Mouse (Mus musculus): Measurements from ENCODE around the gene Cubn.

The Cubn gene

DNA sequence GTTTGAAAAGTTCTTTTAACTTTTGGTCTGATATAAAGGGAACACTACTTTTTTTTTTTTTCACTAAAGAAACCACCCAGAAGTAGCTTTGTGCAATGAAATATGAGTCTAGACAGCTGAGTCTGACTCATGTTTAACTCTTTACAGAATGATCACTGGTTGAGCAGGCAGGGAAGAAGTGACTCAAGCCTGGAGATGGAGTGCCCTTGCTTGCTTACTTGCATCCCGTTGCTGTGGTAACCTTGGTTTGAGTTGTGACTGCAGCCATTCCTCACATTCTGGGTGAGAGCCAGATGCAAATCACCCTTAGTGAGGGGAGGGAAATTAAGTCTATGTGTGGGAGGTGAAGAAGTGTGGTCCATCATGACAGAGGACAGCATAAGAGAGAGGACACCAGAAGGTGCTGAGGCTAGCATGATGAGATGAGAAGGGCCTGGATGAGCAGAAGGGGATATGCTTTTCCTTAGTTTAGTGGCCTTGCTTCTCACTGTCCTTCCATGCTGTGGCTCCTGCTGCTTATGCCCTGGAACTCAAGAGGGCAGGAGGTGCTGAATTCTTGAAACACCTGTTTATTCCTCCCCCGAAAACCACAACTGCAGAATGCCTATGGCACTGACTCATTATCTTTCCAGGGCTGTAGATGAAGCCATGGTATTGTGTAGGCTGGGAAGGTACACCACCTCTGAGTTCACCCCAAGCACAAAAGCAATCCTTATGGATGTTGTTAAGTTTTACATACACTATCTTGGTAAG, 81.7 kb downstream of the Cubn start:
- in situ Hi-C loops (cut with MboI, MseI) = loop anchor here (10.0 to 25.0 kb wide), 2 partner anchors 165 to 998 kb away; partner anchors contain the start of genes Mindy3 and Vim

DNA sequence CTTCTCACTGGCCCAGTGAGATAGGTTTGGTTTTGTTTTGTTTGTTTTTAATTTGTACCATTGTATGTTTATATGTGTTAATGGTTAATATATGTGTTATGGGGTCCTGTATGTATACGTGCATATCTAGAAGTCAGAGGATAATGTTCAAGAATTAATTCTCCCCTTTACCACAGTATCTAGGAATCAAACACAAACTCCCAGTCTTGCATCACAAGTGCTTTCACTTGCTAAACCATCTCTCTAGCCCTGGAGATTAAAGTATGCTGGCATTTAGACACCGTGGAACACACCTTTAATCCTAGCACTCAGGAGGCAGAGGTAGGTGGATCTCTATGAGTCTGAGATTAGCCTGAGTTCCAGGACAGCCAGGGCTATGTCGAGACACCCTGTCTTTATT, 83.3 kb downstream of the Cubn start:
- in situ Hi-C loops (cut with MboI, MseI) = loop anchor here (25.0 kb wide), 1 partner anchor 996 kb away; the partner anchor contains the start of gene Mindy3

DNA sequence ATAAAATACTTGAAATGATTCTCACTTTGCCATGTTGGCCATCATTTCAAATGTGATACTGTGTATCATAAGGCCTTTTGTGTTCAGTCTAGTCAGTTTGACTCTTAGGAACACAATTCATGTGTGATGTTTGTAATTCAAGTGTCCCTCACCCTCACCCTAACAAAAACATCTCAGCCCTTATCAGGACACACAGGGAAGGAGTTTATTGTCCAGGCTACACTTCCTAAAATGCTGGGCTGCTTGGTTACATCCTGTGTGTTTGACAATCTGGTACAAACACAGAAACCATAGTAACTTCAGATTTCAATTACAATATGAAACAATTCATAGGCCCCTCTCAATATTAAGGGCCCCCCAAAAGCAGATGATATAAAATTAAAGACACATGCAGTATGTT, 83.9 kb downstream of the Cubn start:
- in situ Hi-C loops (cut with MboI, MseI) = loop anchor here (25.0 kb wide), 1 partner anchor 995 kb away; the partner anchor contains the start of gene Mindy3

DNA sequence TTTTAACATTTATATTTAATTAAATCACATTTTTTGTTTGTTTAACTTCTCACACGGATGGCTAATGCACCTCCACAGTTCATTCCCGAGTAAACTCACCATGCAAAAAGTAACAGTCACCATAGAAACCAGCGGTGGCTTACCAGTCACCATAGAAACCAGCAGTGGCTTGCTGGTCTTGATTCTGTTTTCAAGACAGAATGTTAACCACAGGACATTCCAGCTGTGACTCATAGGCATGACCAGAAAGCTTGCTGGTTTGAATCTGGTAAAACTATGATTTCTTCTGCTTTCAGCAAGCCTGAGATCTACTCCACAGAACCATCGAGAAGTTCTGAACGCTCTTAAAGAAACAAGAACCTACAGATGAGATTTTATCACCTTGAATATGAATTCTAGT, 84.3 kb downstream of the Cubn start:
- in situ Hi-C loops (cut with MboI, MseI) = loop anchor here (25.0 kb wide), 1 partner anchor 995 kb away; the partner anchor contains the start of gene Mindy3

DNA sequence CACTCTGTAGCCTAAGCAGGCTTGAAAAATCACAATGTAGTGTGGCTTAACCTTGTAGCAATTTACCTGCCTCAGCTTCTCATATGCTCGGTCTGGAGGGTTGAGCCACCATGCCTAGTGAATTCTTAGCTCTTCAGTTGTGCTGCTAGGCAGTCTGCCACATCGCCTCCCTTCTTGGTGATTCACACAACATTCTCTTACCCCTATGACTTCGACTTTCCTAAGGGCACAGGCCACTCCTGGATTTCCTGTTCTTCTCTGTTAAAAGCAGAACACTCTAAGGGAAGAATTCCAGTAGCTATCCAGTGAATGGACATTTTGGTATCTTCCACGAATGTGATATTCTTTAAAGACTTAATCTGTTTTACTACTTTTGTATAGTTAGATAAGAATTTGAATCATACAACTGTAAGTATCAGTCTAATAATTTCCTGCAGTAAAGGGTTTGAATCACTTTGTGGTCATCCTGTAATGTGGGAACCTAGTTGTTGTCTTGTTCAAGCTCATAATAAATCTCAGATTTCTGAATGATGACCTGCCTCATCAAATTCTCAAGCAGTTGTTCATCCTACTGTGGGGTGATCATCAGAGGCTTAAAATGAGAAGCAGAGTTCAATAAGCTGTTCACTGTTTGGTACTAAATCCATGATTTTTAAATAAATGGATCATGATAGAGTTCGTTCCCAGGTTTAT, 86.5 kb downstream of the Cubn start:
- in situ Hi-C loops (cut with MboI, MseI) = loop anchor here (25.0 kb wide), 1 partner anchor 993 kb away; the partner anchor contains the start of gene Mindy3

DNA sequence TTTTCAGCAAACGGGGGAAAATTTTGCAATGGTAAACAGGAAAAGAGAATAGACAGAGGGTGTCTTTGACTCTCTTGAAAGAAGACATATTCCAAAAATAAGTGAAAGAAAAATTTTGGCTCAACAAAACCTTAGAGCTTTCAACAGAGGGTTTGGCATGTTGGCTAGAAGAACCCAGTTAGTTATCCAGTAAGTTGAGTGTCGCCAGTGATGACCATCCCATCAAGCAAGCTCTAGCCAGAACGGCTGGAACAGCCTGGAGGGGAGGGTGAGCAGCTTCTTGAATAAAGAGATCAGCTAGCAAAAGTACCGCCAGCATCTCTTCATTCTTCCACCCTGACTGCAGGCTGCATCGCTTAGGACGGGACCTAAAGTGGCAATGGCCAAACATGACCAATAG, 90.8 kb downstream of the Cubn start:
- in situ Hi-C loops (cut with MboI, MseI) = loop anchor here (25.0 kb wide), 1 partner anchor 989 kb away; the partner anchor contains the start of gene Mindy3

DNA sequence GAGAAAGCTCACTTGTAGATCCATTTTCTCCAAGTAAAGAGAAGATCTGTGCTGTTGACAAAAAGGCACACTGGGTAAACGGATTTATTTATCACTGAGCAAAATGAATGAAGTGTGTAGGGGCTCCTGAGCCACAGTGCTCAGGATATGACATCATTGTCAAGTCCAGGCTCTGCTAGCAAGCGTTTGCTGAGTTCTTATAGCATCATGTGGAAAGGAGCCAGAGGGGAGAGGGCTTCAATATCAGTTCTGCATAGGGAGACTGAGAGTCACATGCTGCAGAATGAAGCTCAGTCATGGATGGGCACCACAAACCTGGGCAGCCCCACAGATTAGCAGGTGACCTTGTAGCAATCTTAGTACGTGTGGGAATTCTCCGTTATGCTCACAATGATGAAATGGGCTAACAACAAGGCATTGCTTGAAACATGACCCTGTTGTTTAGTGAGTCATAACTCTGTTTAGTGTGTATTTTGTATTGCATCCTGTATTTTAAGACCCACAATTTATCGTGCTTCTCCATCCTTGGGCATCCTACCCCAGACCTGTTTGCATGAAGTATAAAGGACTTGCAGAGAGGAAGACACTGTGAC, 92.0 kb downstream of the Cubn start:
- in situ Hi-C loops (cut with MboI, MseI) = loop anchor here (25.0 kb wide), 1 partner anchor 987 kb away; the partner anchor contains the start of gene Mindy3

DNA sequence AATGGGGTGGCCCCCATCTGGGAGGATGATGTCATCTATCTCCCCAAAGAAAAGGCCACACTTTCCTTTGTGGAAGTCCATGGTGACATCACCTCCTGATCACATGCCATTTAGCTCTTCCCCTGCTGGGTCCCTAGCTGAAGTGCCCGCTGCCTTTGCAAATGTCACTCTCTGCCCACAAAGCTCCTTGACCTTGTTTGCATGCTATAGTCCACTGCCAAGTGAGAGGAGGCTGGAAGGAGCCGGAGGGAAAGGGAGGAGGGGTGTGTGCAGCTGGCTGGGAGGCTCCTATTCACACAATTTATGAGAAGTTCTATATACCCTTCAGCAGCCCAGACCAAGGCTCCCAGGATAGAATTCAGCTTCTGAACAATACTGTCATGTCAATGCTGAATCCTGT, 92.7 kb downstream of the Cubn start:
- in situ Hi-C loops (cut with MboI, MseI) = no loop called here

DNA sequence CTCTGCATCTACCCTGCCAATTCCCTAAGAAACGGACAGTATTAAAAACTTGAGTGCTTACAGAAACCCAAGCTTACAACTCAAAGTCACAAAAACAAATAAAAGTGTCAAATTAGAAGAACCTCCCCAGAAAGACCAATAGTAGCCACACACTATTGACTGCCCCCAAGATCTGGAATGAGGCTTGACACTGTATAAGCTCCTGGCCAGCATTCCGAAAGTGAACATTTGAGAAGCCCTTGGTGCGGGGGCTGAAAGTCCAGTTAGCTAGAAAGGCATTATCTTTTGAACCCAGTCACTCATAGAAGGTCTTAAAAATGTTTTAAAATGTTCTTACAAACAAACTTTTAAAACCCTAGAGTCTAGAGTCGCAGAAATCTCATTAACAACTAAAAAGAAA, 93.1 kb downstream of the Cubn start:
- in situ Hi-C loops (cut with MboI, MseI) = no loop called here

DNA sequence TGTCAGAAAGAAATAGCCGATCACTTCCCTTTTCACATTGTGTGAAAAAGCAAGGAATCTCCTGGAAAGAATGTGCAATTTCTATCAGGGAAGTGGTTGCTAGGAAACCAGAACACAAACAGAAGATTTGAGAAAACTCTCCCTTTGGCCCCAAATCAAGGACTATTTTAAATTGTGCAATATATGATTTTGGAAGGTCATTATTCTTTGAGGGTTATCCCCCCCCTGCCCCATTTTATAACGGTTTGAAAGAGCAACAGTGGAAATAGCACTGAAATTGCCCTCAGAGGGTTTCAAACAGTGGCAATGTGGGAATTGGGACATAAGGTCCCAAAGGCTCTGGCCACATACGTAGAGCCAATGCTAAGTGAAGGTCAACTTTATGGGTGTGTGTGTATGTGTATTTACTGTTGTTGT, 95.5 kb downstream of the Cubn start:
- in situ Hi-C loops (cut with MboI, MseI) = no loop called here

DNA sequence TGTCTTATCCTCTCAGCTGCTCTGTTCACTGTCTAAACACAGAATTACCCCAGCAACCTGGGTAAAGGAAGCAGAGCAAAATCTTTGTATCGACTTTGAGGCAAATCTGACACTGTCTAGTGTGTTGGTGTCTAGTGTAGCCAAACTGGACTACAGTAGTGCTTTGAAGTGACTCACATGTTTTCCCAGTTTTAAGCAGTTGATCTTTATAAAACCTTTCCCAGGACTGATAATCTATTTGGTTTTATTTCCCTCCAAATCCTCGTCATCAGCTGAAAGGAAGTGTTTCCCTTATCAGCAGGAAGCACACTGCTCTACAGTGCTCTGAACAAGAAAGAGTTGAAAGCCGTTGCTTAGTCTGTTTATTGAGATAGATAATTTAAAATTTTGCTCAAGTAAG, 100.6 kb downstream of the Cubn start:
- in situ Hi-C loops (cut with MboI, MseI) = no loop called here

DNA sequence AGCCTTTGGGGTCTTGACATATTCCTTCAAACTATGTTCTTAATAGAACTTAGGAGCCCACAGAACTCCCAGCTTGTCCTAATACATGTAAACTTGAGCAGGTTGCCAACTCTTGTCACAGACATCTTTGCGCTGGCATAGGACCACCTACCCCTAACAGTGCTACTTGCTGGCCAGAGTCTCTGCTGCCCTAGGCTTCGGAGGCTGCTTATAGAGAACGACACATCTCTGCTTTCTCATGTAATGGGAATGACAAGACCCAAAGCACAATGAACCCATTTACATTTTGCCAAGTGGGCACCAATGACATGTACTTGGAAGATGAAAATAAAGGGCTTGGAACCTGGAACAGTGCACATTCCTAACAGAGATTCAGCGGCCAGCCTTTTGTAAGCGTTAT, 105.0 kb downstream of the Cubn start:
- in situ Hi-C loops (cut with MboI, MseI) = no loop called here

DNA sequence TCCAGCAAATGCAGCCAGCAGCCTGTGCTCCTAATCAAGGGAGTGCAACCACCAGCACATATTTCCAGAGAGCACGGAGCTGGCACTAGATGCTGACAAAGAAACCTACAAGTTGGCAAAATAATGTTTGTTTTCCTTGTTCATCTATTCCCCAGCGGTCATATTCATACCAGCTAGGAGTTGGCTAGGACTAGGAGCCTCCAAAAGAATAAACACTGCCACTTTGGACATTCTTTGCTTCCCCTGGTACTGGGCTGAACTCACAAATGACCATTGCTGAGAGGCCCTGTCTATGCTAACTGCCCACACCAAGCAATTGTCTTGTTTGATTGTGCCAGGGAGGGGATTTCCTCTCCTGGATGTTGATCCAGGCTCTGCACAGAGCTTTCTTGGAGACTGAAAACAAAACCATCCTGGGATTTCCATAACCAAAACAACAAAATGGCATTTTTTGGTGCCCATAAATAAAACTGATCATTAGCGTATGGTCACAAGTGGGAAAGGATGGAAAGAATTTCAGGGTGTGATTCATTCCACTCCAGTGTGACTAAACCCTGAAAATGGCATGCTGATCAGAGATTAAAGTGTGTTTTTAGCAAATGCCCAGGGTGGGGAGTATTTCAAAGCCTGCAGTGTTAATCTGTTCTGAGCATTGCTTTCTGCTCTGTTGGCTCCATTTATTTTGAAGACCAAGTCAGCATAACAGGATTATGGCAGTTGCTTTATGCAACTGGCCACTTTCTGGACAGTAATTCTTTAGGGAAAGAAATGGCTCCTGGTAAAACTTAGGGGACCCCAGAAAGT, 105.9 kb downstream of the Cubn start:
- in situ Hi-C loops (cut with MboI, MseI) = no loop called here

DNA sequence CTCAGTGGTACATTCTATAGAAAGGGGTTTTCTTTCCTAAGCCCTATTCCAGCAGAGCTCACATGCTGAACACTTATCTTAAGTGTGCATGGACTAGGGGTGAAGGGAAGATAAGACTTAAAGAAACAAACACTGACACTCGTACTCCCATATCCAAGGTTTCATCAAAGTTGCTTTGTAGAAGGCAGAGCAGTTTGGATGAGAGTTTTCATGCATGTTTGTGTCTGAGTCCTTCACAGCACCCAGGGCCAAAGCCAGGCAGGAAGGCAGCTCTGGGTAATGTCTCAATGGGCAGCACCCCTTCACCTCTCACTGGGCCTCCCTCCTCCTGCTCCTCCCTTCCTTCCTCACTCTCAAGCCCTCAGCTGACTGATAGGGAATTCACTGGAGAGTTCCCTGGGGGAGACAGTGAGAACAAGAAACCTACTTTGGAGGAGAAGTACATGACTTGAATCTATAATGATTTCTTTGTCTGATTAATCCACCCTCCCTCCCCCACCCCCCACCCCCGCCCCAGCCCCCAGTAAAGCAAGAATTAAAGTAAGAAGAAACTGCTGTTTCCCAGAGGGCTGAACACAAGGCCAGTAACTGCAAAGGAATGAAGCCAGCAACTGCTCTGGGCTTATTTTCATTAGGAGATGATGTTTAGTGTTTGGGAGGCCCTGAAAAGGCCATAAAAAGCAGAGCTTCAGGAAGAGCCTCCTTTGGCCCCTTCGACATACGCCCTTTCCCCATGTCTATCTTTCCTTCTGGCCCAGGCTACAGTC, 106.7 kb downstream of the Cubn start:
- in situ Hi-C loops (cut with MboI, MseI) = no loop called here

DNA sequence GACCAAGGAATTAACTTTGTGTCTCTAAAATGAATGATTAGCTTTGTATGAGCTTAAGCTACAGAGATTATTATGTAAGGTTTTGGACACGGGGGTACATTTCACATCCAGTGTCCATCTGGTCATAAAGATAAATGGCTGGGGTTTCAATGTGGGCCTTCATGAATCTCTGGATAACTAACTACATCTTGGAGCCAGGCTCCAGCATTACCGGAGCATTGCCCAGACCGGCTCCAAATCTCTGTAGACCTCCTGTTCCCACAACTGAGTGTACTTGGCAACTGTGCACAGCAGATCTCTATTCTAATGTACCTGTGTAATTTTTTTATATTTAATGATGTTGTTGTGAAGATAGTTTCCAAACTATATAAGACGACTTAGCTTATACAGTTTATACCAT, 115.4 kb downstream of the Cubn start:
- in situ Hi-C loops (cut with MboI, MseI) = no loop called here

DNA sequence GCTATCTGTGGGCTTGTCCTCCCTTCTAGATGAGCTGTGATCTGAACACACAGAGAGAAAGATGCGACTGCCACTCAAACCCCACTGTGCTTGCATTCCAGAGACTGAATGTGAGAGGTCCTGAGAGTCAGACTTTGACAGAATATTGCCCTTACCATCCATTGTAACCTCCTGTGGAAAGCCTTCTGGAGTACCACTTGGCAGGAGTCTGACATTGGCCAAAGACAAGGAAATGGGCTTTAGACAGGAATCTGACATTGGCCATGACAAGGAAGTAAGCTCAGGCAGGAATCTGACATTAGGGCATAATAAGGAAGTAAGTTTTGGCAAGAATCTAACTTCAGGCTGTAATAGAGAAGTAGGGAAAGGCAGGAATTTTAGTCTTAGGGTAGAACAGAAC, 118.3 kb downstream of the Cubn start:
- in situ Hi-C loops (cut with MboI, MseI) = no loop called here

DNA sequence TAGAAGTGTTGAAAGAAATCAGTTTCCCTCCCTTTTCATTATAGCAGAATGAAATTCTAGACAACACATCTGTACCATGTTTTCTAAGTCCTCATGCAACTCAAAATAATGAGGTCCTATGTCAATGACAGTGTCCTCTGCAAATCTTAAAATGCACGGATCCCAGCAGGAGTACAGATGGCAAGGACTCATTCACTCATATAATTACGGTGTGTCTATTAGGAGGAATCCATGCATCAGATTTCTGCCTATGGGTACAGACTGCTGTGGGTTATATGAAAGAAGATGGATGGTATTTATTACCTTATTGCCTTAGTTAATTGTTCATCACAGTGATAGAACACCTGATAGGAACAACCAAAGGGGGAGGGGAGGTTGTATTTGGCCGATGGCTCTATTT, 118.8 kb downstream of the Cubn start:
- in situ Hi-C loops (cut with MboI, MseI) = no loop called here

DNA sequence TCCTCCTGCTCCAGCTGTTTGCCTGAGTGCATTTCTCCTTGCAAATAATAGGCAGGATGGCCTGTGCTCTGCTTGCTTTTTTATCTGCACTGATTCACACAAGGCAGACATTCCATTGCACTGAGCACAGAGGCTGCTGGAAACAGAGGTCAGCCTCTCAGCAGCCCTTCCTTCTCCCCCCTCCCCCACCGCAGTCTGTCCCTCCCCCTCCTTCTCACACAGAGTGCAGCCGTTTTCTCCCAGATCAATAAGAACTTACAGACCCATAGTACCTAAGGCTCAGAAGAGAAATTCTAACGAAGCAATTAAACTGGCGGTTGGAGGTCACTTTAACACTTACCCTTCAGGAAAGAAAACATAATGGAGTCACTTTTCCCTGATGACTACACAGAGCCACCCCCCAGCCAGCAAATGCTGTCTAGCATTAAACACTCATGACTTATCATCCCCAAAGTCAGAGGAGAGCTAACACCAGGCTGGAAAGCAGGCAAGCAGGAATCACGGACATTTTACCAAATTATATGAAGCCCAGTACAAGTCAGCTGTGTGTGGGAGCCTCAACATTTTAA, 119.3 kb downstream of the Cubn start:
- in situ Hi-C loops (cut with MboI, MseI) = no loop called here

DNA sequence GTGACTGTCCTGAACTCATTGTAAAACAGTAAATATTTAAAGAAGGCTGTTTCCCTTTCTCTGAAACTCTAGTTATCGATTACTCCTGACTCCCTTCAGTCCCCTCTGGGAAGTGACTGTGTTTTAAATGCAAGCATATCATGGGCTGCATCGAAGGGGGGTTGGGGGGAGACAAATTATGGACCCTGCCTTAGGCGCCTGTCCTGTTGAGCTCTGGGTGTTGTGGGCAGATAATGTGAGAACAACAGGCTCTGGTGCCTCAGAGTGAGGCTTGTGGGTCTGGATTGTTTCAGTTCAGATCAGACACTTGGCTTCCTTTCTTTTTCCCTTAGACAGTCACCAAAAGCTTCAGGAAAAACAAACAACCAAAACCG, 119.8 kb downstream of the Cubn start:
- in situ Hi-C loops (cut with MboI, MseI) = no loop called here

DNA sequence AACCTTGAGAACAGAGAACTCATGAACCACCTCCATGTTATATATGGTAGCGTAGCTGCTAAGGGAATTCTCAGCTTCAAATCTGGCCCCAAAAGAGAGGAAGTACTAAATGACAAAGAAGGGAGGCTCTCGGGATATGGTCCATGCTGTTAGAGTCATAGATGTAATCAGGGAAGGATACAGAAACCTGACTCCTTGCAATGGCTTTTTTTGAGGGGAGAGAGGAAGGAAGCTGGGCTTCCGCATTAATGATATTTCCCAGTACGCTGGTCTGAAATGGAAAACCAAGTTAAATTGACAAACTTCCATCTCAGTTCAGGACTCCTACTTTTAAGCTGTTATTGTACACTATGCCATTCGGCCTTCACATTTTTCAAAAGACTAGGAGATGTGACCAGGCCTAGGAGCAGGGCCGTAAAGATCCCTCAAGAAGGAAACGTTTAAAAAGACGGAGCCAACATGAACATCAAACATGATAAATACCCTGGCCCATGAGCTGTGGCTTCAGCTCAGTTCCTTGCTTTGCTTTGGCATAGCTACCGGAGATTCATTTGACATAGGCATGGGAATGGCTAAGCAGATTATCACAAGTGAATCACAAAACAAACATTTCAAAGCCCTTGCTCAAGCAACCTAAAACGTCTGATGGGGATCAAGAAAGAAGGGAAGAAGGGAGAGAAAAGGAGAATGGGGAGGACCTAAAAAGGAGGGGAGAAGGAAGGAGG, 120.4 kb downstream of the Cubn start:
- in situ Hi-C loops (cut with MboI, MseI) = no loop called here
